Mouse (Mus musculus) cerebellum, adult 2 months (tissue): ENCODE measurements around the gene Kng2.

Experiments
- CTCF ChIP-seq: fragments of 200-500 bp; IDR thresholded peaks from 2 replicates; pipeline ENCODE4 v1.5.1; 2011; ENCODE audit warnings: low read depth, mild to moderate bottlenecking, control low read depth, low read length, moderate library complexity, borderline replicate concordance; ENCODE audit not compliant: insufficient read depth
- POLR2A ChIP-seq: fragments of 200-500 bp; IDR thresholded peaks from 2 replicates; pipeline ENCODE4 v1.6.1; 2011; ENCODE audit warnings: low read length, control low read depth, borderline replicate concordance; ENCODE audit not compliant: insufficient read depth

DNA sequence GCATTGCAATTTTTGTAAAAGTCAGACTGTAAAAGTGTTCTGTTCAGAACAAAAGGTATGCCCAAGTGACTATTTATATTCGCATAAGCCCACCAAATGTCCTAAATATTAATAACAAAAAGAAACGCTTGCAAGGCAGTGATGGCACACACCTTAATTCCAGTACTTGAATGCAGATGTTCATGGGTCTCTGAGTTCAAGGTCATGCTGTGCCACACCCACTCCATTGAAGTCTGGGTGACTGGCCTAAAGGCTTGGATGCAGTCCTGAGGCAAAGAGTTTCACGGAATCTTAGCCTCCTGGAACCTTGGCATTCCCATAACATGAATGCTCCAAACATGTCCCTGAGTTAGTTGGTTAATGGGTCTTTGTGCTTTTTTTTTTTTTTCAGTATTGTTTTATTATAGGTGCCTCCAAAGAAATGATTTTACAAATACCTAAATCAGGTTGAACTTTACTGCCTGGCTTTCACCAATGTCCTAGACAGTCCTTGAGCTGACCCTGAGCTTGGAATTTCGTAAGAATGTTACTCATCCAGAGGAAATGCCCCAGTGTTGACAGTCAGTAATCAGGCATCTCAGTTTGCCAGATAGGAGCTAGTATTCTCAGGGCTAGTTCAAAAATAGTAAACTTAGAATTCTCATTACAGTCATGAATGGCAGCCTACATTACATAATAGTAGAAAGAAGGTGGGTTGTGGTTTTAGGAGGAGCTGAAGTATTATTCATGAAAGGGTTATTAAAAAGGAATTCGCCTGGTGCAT, 1.6 kb upstream of the Kng2 start:
- TF ChIP-seq POLR2A (no peak), CTCF (no peak)
